Mouse (Mus musculus): ENCODE measurements at regions not wholly inside any gene's neighbourhood (a gene's known extent, or its start where the extent isn't known, plus 50 kb on each side); places are given as distances from the start of the nearest gene placed in this dataset.
"Not testable (repeated sequence)": the region's sequence is repeated elsewhere in the genome, so short reads cannot be mapped to it uniquely, and the experiment has no call there.

GRCm38 (mm10) chr12:48387724-48388123 lies 994.7 kb upstream of the Foxg1 start:
- DNase-seq: no peak

- no peak for DNase-seq
These were observed 994.2 kb upstream of the Foxg1 start for GRCm38 (mm10) chr12:48388192-48388812.

- DNase-seq: no peak
These were observed 991.5 kb upstream of the Foxg1 start for GRCm38 (mm10) chr12:48391008-48391407.

- DNase-seq: no peak
These were observed 943.0 kb upstream of the Foxg1 start for GRCm38 (mm10) chr12:48439333-48440046.

- not testable (repeated sequence) for DNase-seq
These were observed 933.7 kb upstream of the Foxg1 start for GRCm38 (mm10) chr12:48448719-48449118.

GRCm38 (mm10) chr12:48462392-48462791 lies 920.1 kb upstream of the Foxg1 start:
- peak; percentile 18 for DNase-seq

GRCm38 (mm10) chr12:48500735-48501134 lies 881.7 kb upstream of the Foxg1 start:
- peak; percentile 1 for DNase-seq

GRCm38 (mm10) chr12:48511594-48511993 lies 870.9 kb upstream of the Foxg1 start:
- no peak for DNase-seq

GRCm38 (mm10) chr12:48512259-48512658 lies 870.2 kb upstream of the Foxg1 start:
- no peak for DNase-seq

- DNase-seq: no peak
These were observed 860.5 kb upstream of the Foxg1 start for GRCm38 (mm10) chr12:48521996-48522395.

- DNase-seq: not testable (repeated sequence)
These were observed 822.8 kb upstream of the Foxg1 start for GRCm38 (mm10) chr12:48559690-48560089.

- no peak for DNase-seq
These were observed 777.9 kb upstream of the Foxg1 start for GRCm38 (mm10) chr12:48604401-48605197.

- no peak for DNase-seq
These were observed 777.0 kb upstream of the Foxg1 start for GRCm38 (mm10) chr12:48605423-48605822.

GRCm38 (mm10) chr12:48609391-48609790 lies 773.1 kb upstream of the Foxg1 start:
- no peak for DNase-seq

GRCm38 (mm10) chr12:48612066-48612465 lies 770.4 kb upstream of the Foxg1 start:
- DNase-seq: no peak

GRCm38 (mm10) chr12:48616337-48616736 lies 766.1 kb upstream of the Foxg1 start:
- no peak for DNase-seq

- DNase-seq: no peak
These were observed 748.9 kb upstream of the Foxg1 start for GRCm38 (mm10) chr12:48633559-48633958.

- DNase-seq: no peak
These were observed 747.7 kb upstream of the Foxg1 start for GRCm38 (mm10) chr12:48634671-48635241.

- DNase-seq: no peak
These were observed 740.5 kb upstream of the Foxg1 start for GRCm38 (mm10) chr12:48641974-48642373.

GRCm38 (mm10) chr12:48645135-48645534 lies 737.3 kb upstream of the Foxg1 start:
- DNase-seq: peak; percentile 11

GRCm38 (mm10) chr12:48645910-48646309 lies 736.5 kb upstream of the Foxg1 start:
- peak; percentile 11 for DNase-seq

- DNase-seq: peak; percentile 44
These were observed 707.3 kb upstream of the Foxg1 start for GRCm38 (mm10) chr12:48675176-48675575.

GRCm38 (mm10) chr12:48680957-48681356 lies 701.5 kb upstream of the Foxg1 start:
- DNase-seq: no peak

All from retina, postnatal 1 day (tissue).